Mouse (Mus musculus): Measurements from ENCODE around the gene Zfp57. TPM values are rescaled to one million over a fixed set of nuclear protein-coding genes. Genes with fewer than 3 reads are reported as not detected.

Gene Zfp57
- polyA plus RNA-seq, 1 experiment from 2014 or later, result 4.6 TPM

DNA sequence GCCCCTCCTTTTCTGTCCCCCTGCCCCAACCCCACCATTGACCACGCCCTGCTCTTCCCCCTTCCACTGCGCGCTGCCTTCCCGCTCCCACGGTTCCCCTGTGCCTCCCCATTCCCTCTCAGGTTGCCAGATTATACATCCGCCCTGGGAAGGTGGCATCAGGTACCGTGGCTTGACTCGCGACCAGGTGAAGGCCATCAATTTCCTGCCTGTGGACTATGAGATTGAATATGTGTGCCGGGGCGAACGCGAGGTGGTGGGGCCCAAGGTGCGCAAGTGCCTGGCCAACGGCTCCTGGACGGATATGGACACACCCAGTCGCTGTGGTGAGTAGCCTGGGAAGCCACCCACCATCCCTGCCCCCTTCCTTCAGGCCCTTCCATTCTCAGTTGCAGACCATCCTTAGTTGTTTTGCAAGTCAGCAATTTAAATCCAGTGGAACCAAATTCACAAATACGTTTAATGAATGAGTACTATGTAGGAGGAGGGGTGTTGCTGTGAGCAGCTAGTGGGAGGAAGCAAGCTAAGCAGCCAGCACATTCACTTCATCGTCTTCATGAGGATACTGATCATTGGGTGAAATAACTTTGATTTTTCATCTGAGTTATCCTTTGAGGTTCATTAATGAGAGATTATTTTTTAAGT, 46.5 kb downstream of the Zfp57 start:
- Histone ChIP-seq H3K4me3 (replicated peaks) (no peak overlapping the region), H3K9me3 (replicated peaks) (no peaks in the 10 kb centered on the region), H3K27ac (no peak overlapping the region), H3K9ac (no peak overlapping the region), H3K4me1 (replicated peaks) (peaks cover 15% of the 10 kb centered on the region), H3K4me2 (peak overlapping the region; percentile 76; the same call in 1 of the 2 replicates), H3K27me3 (peaks cover 83% of the 10 kb centered on the region), H3K36me3 (no peaks in the 10 kb centered on the region)
- 25% methylated on average over 19 of the region's 19 CpGs for WGBS (ENCODE audit: insufficient replicate concordance)
- no peak for DNase-seq
- ATAC-seq (ENCODE audit: low read depth), result no peak

DNA sequence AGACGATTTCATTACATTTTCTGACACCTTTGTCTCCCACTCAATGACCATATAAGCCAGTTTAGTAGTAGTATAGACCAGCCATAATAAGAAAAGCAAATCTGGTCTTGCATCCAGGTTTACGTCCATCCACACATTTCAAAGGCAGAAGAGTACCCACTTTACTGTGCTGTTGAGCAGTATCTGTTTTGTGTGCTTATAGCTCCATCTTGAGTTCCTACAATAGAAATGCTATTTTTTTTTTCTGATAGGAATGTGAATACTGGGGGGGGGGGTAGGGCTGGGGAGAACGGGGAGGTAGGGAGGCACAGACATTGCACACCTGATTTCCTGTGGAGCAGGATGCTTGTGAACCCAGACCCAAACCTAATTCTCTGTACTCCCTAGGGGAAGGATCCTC, 47.0 kb downstream of the Zfp57 start:
- H3K4me1 ChIP-seq (replicated peaks), result peaks cover 15% of the 10 kb centered on the region
- H3K4me3 ChIP-seq (replicated peaks), result no peak overlapping the region
- ATAC-seq (ENCODE audit: low read depth) (no peak), DNase-seq (no peak)
- 22% methylated on average over 3 of the region's 3 CpGs for WGBS (ENCODE audit: insufficient replicate concordance)
- no peaks in the 10 kb centered on the region for H3K36me3 ChIP-seq
- no peak overlapping the region for H3K4me2 ChIP-seq
- H3K9me3 ChIP-seq (replicated peaks), result no peaks in the 10 kb centered on the region
- no peak overlapping the region for H3K27ac ChIP-seq
- H3K27me3 ChIP-seq, result peaks cover 84% of the 10 kb centered on the region
- H3K9ac ChIP-seq, result no peak overlapping the region

DNA sequence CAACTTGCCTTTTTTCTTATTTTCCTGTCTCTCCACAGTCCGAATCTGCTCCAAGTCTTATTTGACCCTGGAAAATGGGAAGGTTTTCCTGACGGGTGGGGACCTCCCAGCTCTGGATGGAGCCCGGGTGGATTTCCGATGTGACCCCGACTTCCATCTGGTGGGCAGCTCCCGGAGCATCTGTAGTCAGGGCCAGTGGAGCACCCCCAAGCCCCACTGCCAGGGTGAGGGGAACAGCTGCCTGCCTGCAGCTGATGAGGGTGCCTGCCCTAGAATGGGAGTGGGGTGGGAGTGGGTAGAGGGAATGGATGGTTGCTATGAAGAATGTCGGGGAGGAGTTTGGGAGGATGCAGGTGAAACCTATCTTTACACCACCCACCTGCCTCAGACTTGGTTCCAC, 47.4 kb downstream of the Zfp57 start:
- H3K9me3 ChIP-seq (replicated peaks), result no peaks in the 10 kb centered on the region
- H3K27me3 ChIP-seq, result peaks cover 84% of the 10 kb centered on the region
- DNase-seq (no peak), ATAC-seq (ENCODE audit: low read depth) (no peak)
- no peaks in the 10 kb centered on the region for H3K36me3 ChIP-seq
- H3K9ac ChIP-seq, result no peak overlapping the region
- 39% methylated on average over 7 of the region's 7 CpGs for WGBS (ENCODE audit: insufficient replicate concordance)
- H3K4me2 ChIP-seq, result no peak overlapping the region
- no peak overlapping the region for H3K27ac ChIP-seq
- peaks cover 15% of the 10 kb centered on the region for H3K4me1 ChIP-seq (replicated peaks)
- no peak overlapping the region for H3K4me3 ChIP-seq (replicated peaks)

DNA sequence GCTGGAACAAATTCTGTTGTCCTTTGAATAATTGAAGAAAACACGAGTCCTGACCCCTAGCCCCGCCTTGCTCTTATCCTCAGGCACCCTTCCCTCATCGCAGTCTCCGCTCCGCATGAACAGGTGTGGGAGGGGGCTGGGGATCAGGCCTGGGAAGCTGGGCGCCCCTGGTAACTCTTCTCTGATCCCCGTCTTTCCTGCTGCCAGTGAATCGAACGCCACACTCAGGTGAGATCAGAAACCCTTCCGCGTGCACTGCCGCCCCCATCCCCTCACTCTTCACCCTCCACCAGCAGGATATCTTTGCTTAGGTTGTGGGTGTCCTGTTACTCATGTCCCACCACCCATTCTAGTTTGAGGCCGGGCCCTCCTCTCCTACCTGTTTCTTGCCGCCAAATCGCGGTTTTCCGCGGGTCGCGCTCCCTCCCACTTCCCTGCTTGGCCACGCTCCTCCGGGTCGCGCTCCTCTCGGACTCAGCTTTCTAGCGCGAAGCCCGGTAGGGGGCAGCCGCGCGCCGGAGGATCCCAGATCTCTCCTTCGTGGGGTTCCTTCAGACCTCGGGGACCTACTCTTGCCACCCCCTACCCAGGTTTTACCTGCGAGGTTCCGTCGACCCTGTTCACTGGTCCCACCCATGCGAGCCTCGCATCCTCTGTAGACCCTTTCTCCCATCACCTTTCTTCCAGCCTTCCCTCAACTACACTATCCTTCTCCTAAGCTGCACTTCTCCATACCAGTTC, 48.8 kb downstream of the Zfp57 start:
- H3K9me3 ChIP-seq (replicated peaks), result no peaks in the 10 kb centered on the region
- no peak for DNase-seq
- no peak overlapping the region for H3K27ac ChIP-seq
- H3K27me3 ChIP-seq, result peaks cover 73% of the 10 kb centered on the region
- H3K9ac ChIP-seq, result no peak overlapping the region
- H3K4me3 ChIP-seq (replicated peaks), result peak overlapping the region; percentile 46
- 5% methylated on average over 39 of the region's 39 CpGs for WGBS (ENCODE audit: insufficient replicate concordance)
- peaks cover 15% of the 10 kb centered on the region for H3K4me1 ChIP-seq (replicated peaks)
- peak overlapping the region; percentile 58 for H3K4me2 ChIP-seq
- no peak for ATAC-seq (ENCODE audit: low read depth)
- H3K36me3 ChIP-seq, result no peaks in the 10 kb centered on the region

DNA sequence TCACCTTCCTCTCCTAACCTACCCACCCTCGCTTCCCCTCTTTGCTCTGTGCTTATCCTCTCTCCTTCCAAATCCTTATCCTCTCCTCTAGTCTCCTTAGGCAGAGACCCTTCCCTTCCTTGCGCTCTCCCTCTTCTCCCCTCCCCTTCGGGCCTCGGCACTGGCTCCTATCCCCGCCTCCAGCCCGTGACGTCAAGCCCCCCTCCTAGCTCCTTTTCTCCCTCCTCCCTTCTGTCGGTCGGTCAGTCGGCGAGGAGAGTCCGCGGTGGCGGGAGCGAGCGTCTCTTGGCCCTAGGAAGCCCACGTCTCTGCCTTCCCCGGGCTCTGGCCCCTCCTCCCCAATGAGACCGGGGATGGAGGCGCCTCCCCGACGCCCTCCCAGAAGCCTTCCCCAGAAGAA, 49.4 kb downstream of the Zfp57 start:
- peaks cover 67% of the 10 kb centered on the region for H3K27me3 ChIP-seq
- DNase-seq, result no peak
- 1% methylated on average over 22 of the region's 22 CpGs for WGBS (ENCODE audit: insufficient replicate concordance)

DNA sequence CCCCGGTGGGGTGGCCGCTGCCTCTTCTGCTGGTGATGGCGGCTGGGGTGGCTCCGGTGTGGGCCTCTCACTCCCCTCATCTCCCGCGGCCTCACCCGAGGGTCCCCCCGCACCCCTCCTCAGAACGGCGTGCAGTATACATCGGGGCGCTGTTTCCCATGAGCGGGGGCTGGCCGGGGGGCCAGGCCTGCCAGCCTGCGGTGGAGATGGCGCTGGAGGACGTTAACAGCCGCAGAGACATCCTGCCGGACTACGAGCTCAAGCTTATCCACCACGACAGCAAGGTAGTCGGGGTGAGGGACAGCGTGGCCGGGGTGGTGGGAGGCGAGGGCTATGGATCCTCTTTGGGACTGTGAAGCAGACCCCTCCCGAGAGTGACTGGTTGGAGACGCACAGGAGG, 49.9 kb downstream of the Zfp57 start:
- Histone ChIP-seq H3K4me1 (replicated peaks) (peaks cover 15% of the 10 kb centered on the region), H3K4me2 (peak overlapping the region; percentile 58), H3K36me3 (no peaks in the 10 kb centered on the region), H3K27ac (no peak overlapping the region), H3K27me3 (peaks cover 62% of the 10 kb centered on the region), H3K4me3 (replicated peaks) (peak overlapping the region; percentile 46), H3K9me3 (replicated peaks) (no peaks in the 10 kb centered on the region), H3K9ac (no peak overlapping the region; the same call in 1 of the 2 replicates)
- 7% methylated on average over 27 of the region's 27 CpGs for WGBS (ENCODE audit: insufficient replicate concordance)
- no peak for DNase-seq
- ATAC-seq (ENCODE audit: low read depth), result no peak

More for the DNA sequence above, 49.4 kb downstream of the Zfp57 start:
- no peak overlapping the region for H3K27ac ChIP-seq
- no peaks in the 10 kb centered on the region for H3K9me3 ChIP-seq (replicated peaks)
- H3K4me2 ChIP-seq, result peak overlapping the region; percentile 58
- ATAC-seq (ENCODE audit: low read depth), result 0 out of 2 replicates have a peak, but pooled peaks have one; percentile 15
- H3K4me3 ChIP-seq (replicated peaks), result peak overlapping the region; percentile 46
- no peak overlapping the region; the same call in 1 of the 2 replicates for H3K9ac ChIP-seq
- no peaks in the 10 kb centered on the region for H3K36me3 ChIP-seq
- peaks cover 15% of the 10 kb centered on the region for H3K4me1 ChIP-seq (replicated peaks)

DNA sequence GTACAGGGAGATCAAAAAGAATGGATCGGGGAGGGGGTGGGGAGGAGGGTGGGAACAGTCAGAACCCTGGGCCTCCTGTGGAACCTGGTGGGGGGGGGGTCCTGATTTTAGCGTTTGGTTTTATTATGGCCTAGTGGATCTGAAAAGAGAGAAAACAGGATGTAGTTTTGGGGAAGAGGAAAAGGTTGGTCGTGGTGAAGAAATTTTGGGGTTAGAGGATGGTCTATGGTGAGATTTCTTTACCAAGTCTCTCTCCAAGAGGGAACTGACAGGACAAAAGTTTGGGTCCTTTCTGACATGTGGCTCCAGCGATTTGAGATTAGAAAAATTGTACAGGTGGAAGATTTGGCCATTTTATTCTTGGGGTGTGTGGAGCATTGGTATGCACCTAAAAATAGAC, 50.8 kb downstream of the Zfp57 start:
- Histone ChIP-seq H3K27me3 (peaks cover 53% of the 10 kb centered on the region), H3K9me3 (replicated peaks) (no peaks in the 10 kb centered on the region), H3K4me2 (no peak overlapping the region), H3K9ac (no peak overlapping the region), H3K4me3 (replicated peaks) (no peak overlapping the region), H3K4me1 (replicated peaks) (peaks cover 9% of the 10 kb centered on the region), H3K36me3 (no peaks in the 10 kb centered on the region), H3K27ac (no peak overlapping the region)
- 31% methylated on average over 4 of the region's 4 CpGs for WGBS (ENCODE audit: insufficient replicate concordance)
- ATAC-seq (ENCODE audit: low read depth) (no peak), DNase-seq (no peak)

DNA sequence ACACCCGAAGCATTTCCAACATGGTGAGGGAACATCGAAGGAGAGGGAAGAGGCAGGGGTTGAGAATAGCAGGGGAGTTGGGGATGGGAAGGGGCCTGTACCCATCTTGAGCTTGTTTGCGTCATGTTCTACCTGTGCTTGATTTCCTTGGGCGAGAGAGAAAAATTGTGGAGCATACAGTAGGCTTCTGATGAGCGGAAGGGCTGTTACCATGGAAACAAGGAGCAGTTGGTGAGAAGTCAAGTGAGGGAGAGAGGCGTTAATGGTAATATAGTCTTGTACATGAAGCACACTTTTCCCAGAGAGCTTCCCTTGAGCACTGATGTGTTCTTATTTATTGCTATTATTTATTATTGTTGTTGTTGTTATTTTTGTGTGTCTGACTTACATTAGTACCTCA, 56.0 kb downstream of the Zfp57 start:
- DNase-seq, result no peak
- 75% methylated on average over 6 of the region's 6 CpGs for WGBS (ENCODE audit: insufficient replicate concordance)
- Histone ChIP-seq H3K4me3 (replicated peaks) (no peak overlapping the region), H3K9ac (no peak overlapping the region), H3K9me3 (replicated peaks) (no peaks in the 10 kb centered on the region), H3K4me2 (no peak overlapping the region), H3K27me3 (peaks cover 3% of the 10 kb centered on the region), H3K36me3 (no peaks in the 10 kb centered on the region), H3K27ac (no peak overlapping the region), H3K4me1 (replicated peaks) (no peaks in the 10 kb centered on the region)
- ATAC-seq (ENCODE audit: low read depth), result no peak

Other genes starting within 250 kb of the Zfp57 start
- not detected in 2 replicates for gene H2-M10.5, start 228.3 kb upstream of the Zfp57 start, polyA plus RNA-seq (2015; fragmentation: Nextera tagmentation; extraction: Ambion mirVana)
- not detected in 2 replicates for gene H2-M10.6, start 189.0 kb upstream of the Zfp57 start, polyA plus RNA-seq (2015; fragmentation: Nextera tagmentation; extraction: Ambion mirVana)
- gene Trim26, start 164.0 kb upstream of the Zfp57 start, polyA plus RNA-seq (2015; fragmentation: Nextera tagmentation; extraction: Ambion mirVana), result 12.1 and 12.4 TPM in 2 replicates
- 0.22 and 0.34 TPM in 2 replicates for gene Trim15, start 134.0 kb upstream of the Zfp57 start, polyA plus RNA-seq (2015; fragmentation: Nextera tagmentation; extraction: Ambion mirVana)
- 286 and 323 TPM in 2 replicates for gene Trim10, start 131.6 kb upstream of the Zfp57 start, polyA plus RNA-seq (2015; fragmentation: Nextera tagmentation; extraction: Ambion mirVana)
- 0.17 TPM in 1 of 2 replicates, not detected in the other for gene Trim40, start 111.0 kb upstream of the Zfp57 start, polyA plus RNA-seq (2015; fragmentation: Nextera tagmentation; extraction: Ambion mirVana)
- gene Trim31, start 103.0 kb upstream of the Zfp57 start, polyA plus RNA-seq (2015; fragmentation: Nextera tagmentation; extraction: Ambion mirVana), result 0.09 TPM in 1 of 2 replicates, not detected in the other
- gene Rnf39, start 58.2 kb upstream of the Zfp57 start, polyA plus RNA-seq (2015; fragmentation: Nextera tagmentation; extraction: Ambion mirVana), result not detected in 2 replicates
- gene Ppp1r11, start 49.4 kb upstream of the Zfp57 start, polyA plus RNA-seq (2015; fragmentation: Nextera tagmentation; extraction: Ambion mirVana), result 38.7 and 40.1 TPM in 2 replicates
- gene Znrd1, start 42.6 kb upstream of the Zfp57 start, polyA plus RNA-seq (2015; fragmentation: Nextera tagmentation; extraction: Ambion mirVana), result 31.7 and 31.8 TPM in 2 replicates
- gene Znrd1as, start 42.6 kb upstream of the Zfp57 start, polyA plus RNA-seq (2015; fragmentation: Nextera tagmentation; extraction: Ambion mirVana), result 3.5 and 4.8 TPM in 2 replicates
- not detected in 2 replicates for gene 2410137M14Rik, start 19.9 kb upstream of the Zfp57 start, polyA plus RNA-seq (2015; fragmentation: Nextera tagmentation; extraction: Ambion mirVana)
- gene H2-M5, start 11.6 kb upstream of the Zfp57 start, polyA plus RNA-seq (2015; fragmentation: Nextera tagmentation; extraction: Ambion mirVana), result not detected in 2 replicates
- not detected in 2 replicates for gene Mog, start 22.2 kb downstream of the Zfp57 start, polyA plus RNA-seq (2015; fragmentation: Nextera tagmentation; extraction: Ambion mirVana)
- 0.43 and 0.51 TPM in 2 replicates for gene Gabbr1, start 44.8 kb downstream of the Zfp57 start, polyA plus RNA-seq (2015; fragmentation: Nextera tagmentation; extraction: Ambion mirVana)
- gene Olfr90, start 87.3 kb downstream of the Zfp57 start, polyA plus RNA-seq (2015; fragmentation: Nextera tagmentation; extraction: Ambion mirVana), result not detected in 2 replicates
- not detected in 2 replicates for gene Olfr91, start 97.1 kb downstream of the Zfp57 start, polyA plus RNA-seq (2015; fragmentation: Nextera tagmentation; extraction: Ambion mirVana)
- not detected in 2 replicates for gene Olfr92, start 118.9 kb downstream of the Zfp57 start, polyA plus RNA-seq (2015; fragmentation: Nextera tagmentation; extraction: Ambion mirVana)
- not detected in 2 replicates for gene Olfr93, start 160.3 kb downstream of the Zfp57 start, polyA plus RNA-seq (2015; fragmentation: Nextera tagmentation; extraction: Ambion mirVana)
- not detected in 2 replicates for gene Ubd, start 192.7 kb downstream of the Zfp57 start, polyA plus RNA-seq (2015; fragmentation: Nextera tagmentation; extraction: Ambion mirVana)
- gene Olfr94, start 199.8 kb downstream of the Zfp57 start, polyA plus RNA-seq (2015; fragmentation: Nextera tagmentation; extraction: Ambion mirVana), result not detected in 2 replicates
- gene Olfr95, start 212.0 kb downstream of the Zfp57 start, polyA plus RNA-seq (2015; fragmentation: Nextera tagmentation; extraction: Ambion mirVana), result not detected in 2 replicates
- gene Olfr96, start 219.0 kb downstream of the Zfp57 start, polyA plus RNA-seq (2015; fragmentation: Nextera tagmentation; extraction: Ambion mirVana), result not detected in 2 replicates
- gene Olfr97, start 236.2 kb downstream of the Zfp57 start, polyA plus RNA-seq (2015; fragmentation: Nextera tagmentation; extraction: Ambion mirVana), result not detected in 2 replicates